Mouse (Mus musculus) lung, postnatal 4 days (tissue): ENCODE measurements around the gene Abcb8.

Experiments used
- DNase-seq, 2 experiments: peaks; one replicate each; pipeline ENCODE4 v3.0.0; 2021

The Abcb8 gene

DNA sequence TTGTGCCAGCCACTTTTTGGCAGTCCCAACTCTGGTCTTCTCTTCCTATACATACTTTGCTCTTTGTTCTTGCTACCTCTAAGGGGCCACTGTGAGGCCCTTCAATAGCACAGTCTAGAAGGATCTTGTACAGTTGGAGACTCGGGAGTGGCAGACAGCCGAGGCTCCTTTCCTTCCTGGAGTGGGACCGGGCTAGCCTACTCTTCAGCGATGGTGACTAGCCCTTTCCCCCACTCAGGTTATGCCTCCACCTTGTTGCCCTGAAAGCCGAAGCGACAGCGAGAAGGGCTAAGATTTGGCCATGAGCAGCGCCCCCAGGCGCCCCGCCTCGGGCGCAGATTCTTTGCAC lies 33.8 kb downstream of the Abcb8 start:
- DNase-seq = no peak

DNA sequence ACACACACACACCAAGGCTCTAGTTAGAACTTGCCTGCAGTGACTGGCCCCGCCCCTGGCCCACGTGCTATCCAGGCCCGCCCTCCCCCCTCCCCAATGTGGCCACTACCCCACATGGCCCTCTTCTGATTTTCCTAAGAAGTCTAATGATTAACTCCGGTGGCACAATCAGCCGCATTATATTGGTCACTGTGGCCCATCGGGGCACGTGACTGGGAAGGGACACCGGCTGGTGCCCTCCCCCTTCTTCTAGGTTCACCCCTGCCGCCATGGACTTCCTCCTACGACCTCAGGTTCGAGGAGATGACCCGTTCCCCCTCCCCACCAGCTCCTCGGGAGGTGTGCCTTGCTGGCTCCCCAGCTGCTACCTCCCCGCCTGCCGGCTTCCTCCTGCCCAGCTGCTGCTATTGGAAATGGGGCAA lies 34.5 kb downstream of the Abcb8 start:
- peak; percentile 58 to 79 for DNase-seq

DNA sequence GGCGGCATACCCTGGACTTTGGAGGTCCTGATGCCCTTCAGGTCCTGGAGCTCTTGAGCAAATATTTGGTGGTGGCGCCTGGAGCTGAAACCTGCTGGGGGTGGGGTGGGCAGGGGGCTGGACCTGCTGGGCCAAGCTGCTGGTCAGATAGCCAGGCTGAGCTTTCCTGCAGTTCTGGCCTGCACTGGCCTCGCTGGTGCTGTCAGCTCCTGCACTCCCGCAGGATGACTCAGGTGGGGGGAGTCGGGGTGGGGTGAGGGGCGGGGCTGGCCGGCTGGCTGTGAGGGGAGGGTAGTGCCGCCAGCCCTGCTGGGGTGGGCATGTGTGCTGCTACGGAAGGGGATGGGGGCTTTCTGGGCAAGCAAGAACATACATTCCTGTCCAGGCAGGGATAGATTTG lies 35.1 kb downstream of the Abcb8 start:
- DNase-seq = no peak

DNA sequence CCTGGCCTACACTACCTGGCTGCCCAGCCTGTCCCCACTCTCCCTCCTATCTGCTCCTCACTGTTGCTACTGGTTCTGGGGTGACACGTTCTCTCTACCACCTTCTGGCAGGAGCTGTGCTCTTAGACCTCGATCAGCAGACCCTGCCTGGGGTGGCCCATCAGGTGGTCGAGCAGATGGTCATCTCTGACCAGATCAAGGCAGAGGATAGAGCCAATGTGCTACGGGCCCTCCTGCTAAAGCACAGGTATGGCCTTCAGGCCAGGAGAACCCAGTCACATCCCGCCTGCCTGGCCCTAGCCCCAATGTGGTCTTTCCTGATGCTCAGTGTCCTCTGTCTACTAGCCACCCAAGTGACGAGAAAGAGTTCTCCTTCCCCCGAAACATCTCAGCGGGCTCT lies 40.5 kb downstream of the Abcb8 start:
- no peak for DNase-seq

DNA sequence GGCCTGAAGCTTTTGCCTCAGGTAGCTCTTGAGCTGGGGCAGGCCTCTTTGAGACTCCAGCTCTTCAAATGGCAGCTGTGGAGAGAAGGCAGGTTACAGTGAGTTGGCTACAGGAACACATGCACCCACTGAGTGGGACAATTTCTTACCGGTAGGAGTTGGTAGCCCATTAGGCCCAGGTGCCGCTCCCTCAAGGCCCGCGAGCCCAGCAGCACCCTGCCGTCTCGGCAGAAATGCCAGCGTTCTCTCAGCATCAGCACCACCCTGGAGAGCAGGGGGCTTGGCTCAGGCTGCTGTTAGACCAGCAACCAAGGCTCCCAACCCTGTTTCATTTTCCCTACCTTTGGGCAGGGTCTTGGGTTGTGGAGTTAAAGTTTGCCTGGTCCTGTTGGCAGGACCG lies 47.7 kb downstream of the Abcb8 start:
- DNase-seq = no peak

DNA sequence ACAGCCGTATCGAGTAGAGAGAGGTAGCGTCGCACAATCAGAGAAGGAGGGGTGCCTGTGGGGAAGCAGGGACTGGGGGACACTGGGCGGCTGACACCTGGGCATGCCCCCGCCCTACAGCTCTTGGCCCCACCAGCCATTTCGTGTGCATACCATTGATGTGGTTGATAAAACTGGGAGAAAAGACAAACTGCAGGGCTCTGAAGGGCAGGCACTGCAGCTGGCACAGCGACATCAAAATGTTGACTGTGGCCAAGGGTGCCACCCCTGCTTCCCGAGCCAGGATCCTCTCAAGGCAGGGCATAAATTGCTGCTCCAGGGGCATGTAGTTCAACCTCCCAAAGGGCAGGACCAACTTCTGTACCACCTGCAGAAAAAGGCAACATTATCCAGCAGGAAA lies 48.6 kb downstream of the Abcb8 start:
- DNase-seq = no peak

DNA sequence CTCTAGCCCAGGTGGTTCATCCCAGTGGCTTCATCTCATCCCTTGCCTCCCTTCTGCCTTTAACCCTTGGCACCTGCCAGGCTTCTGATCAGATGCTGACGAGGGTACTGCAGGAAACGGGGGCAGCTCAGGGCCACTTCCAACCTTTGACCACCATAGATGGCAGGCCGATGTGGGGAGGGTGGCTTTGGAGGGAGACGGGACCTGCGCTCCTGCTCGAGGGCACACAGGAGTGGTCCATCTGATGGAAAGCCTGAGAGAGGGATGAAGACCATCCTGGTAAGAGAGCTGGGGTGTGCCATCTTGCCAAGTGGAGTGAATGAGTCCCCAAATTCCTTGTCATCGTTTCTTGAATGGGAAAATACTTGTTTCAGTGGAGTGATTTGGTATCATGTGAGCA lies 49.7 kb downstream of the Abcb8 start:
- DNase-seq = no peak

DNA sequence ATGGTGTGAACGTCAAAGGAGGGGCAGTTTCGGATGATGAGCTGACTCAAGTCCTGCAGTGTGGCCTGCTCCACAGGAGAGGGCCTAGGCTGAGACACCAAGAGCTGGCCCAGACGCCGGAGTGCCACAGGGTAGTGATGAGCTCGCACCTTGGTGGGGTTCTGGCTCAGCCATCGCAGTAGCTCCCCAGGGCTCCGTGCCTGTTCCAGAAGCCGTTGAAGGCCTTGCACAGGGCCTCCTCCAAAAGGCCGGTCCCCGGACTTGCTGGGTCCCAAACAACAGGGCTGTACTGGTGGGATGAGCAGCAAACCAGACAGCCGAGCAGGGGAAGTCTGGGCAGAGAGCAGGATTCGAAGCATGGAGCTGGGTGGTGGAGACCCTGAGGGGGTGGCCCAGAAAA lies 50.5 kb downstream of the Abcb8 start:
- DNase-seq = no peak

DNA sequence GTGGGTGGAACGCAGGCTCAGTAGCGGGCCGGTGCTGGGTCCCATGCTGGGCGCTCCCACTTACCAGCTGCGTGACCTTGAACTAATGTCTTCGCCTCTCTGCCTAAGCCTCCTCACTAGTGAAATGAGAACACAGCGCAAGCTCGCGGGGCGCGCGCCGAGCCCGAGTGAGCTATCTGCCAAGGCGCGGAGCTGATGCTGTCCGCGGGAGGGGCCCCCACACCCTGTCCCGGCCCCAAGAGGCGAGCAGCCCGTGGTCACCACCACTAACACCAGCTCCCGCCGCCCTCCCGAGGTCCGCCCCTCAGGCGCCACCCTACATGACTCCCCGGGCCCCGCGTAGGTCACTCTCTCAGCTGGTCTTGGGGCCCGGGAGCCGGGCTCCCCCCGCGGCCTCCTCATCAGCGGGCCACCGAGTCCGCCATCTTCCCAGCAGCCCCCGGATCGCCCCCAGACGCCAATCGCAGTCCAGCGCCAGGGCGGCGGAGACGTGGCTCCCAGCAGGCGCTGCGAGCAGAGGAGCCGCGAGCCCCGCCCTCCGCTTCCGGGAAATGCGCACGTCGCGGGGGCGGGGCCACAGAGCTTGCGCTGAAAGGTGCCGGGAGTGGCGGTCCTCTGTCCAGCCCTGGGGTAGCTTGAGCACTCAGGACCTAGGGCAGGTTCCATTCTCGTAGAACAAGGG lies 51.4 kb downstream of the Abcb8 start, which contains the start of gene Fastk:
Fastk (minus strand) TSS at position 542 of the 682 bp plus-strand sequence.
- DNase-seq = peak; percentile 94 to 96

DNA sequence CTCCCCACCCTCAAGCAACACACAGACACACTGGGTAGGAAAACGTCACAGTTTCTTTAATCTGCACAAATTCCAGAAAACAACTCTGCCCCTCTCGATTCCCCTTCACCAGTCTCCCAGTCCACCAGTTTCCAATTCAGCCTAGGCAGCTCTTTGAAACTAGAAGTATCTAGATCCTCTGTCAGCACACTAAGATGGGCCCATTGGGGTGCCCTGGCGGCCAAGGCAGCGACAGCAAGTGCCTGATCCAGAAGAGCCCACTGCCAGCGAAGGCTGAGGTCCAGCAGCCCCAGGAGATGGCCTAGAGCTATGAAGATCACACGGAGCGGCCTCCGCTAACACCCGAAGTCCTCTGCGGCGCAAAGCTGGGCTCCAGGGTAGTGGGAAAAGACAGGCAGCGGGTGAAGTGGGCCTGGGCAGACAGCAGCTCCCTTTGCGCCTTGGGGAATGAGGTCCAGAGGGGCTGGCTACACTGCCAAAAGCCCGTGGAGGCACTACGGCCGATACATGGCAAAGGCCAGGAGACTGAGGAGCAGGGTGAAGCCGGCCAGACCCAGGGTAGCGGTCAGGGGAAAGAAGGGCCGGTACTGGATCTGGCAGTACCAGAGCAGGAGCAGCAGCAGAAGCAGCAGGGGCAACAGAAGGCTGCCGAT lies 52.1 kb downstream of the Abcb8 start:
- no peak for DNase-seq

DNA sequence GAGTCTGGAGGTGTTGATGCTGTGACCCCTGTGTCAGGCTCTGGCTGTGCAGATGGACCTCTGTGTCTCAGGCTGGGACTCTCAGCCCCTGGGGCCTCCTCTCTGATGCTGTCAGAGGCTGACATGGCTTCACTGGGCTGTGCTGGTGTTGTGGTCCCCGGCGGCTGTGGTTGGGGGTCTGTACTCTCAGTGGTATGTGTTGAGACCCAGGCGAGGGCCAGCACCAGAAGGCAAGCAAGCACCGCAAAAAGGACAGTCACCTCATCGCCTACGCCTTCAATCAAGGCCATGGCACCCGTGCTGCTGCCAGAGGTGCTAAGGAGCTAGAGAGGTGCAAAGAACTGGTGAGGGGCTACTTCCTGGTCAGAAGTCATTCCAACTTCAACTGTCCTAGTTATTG lies 53.2 kb downstream of the Abcb8 start:
- no peak for DNase-seq

DNA sequence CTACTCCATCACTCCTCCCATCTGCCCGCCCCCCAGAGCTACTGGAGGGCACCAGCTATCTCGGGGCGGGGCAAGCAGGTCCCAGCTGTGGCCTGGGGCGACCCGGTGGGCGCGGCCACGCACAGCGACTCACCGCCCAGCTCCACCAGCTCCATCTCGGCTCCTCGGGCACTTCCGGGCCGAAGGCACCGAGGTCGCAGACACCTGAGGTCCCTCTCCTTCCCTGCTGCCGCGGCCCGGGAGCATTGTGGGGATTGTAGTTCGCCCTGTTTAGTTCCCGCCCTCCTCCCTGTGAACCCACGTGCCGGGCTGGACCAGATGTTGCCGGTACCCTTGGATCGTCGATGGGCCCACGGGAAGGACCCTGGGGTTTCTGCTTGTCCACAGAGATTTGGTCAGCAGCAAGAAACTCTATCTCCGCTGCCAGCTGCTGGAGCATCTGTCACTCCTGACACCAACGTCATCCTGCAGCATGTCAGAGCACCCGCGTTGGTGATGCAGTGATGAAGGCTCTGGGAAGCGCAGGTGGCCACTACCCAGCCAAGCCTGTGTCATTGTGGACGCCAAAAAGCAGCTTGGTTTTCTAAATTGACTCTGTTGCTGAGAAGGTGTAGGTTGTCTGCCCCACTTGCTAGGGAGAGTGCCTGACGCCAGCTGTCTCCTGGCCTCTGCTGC lies 54.3 kb downstream of the Abcb8 start, which contains the start of gene Tmub1:
Tmub1 (minus strand) TSS at position 231 of the 675 bp plus-strand sequence.
- peak; percentile 88 to 92 for DNase-seq

DNA sequence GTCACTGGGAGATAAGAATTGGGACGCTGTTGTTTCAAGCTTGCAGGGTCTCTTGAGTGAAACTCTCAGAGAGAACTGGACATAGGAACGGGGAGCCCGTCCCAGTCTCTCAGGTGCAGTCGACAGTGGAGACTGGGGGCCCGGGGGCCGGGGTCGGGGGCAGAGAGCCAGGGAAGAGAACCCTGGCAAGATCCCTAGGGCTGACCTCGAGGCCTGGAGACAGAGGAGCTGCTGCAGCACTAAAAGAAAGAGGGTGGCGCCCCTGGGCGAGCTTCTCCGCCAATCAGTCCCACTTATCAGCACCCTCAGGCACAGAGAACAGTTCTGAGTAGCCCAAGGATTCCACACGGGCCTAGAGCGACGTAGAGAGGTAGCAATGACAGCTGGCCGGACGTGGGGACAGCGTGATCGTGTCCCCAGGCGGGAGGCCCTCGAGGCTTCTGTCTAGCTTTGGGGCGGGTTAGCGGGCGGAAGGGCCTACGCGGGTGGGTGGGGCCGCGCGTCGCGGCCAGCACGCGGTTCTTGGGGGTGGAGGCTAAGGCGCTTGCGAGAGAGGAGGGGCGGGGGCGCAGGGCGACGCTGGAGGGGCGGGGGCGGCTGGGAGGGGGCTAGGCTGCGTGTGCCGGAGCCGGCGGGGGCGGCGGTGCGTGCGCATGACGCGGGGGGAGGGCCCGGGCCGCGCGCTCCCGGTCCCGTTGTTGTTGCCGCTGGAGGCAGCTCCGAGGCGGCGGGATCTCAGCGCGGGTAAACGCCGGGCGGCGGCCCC lies 58.0 kb downstream of the Abcb8 start:
- DNase-seq = peak; percentile 90 to 95

DNA sequence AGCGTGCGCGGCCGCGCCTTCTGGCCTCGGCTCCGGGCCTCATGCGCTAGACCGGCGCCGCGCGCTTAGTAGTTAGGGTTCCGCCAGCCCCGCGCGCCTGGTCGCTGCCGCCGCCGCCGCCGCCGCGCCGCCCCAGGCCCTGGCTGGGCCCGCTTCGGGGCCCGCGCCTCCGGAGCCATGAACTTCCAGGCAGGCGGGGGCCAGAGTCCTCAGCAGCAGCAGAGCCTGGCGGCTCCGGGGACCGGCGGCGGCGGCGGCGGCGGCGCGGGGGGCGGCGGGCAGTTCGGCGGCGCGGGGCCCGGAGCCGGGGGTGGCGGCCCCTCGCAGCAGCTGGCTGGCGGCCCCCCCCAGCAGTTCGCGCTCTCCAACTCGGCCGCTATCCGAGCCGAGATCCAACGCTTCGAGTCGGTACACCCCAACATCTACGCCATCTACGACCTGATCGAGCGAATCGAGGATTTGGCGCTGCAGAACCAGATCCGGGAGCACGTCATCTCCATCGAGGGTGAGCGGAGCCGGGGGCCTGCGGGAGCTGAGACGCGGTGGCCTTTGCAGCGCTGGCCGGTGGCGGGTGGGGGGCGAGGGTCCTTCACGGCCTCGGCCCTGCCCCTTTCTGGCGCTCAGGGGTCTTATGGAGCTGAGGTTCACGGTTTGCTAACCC lies 58.7 kb downstream of the Abcb8 start, which contains the start of gene Agap3:
Agap3 (plus strand) TSS at position 148 of the 661 bp plus-strand sequence.
- DNase-seq = peak in 1 of 2 experiments; percentile 54

DNA sequence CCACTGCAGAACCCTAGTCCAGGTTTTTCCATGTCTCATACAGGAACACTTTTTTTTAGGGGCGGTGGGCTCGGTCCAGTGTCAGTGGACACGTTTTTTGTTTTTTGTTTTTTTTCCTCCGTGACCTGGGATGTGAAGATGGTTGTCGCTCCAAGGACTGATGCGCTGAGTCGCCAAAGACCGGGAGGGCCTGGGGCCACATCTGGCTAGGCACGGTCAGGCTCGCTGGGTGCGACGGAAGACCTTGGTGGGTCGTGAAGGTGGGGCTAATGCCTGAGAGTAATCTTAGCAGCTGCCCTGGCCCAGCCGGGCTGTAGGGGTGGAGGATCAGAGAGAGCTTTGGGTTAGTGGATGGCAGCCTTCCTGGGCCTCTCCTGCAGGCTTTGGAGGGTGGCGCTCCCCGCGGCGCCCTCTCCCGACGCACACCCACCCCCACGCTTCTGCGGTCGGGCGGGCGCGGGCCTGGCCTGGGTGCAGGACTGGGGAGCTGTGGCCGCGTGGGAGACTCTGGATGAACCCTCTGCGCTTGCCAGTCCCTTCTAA lies 59.3 kb downstream of the Abcb8 start:
- DNase-seq = peak; percentile 45 to 54

DNA sequence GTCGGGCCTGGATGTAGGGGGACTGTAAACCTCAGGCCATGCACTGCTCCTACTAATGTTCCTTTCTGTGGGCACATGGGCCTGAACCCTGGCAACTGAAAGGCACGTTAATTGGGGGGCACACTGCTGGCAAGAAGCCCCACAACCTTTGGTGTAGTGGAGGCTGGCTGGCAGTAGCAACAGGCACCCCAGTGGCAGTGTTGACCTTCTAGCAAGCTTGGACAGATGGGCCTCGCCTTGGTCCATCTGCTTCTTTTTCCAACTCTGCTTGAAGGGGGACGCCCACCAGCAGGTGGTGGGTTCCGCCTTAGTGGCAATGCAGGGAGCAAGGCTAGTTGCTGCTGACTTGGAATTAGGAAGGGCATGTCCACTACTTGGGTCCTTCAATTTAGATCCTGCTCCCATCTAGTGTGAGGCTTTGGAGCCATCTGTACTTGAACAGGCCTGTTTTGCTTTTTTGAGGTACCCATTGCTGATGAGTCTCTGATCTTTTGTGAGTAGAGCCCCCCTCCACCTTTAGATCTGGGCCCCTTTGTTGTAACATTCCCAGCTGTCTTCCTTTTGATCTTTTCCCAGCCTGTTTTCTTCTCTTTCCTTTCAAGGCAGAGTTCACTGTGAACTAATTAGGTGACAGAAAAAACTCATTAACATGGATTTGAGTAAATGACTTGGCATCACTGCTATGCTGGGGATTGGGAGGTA lies 60.0 kb downstream of the Abcb8 start:
- DNase-seq = no peak

DNA sequence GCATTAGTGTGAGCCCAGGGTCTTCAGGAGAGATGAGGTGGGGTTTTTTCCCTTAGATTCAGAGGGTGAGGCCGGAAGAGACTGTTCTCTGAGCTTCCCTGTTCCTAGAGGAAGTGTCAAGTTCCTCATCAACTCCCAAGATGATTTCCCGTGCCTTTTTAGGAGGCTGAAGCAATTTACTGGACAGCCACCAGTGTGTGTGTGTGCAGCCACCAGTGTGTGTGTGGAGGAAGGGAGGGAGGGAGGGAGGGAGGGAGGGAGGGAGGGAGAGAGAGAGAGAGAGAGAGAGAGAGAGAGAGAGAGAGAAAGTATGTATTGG lies 60.5 kb downstream of the Abcb8 start:
- DNase-seq = no peak

DNA sequence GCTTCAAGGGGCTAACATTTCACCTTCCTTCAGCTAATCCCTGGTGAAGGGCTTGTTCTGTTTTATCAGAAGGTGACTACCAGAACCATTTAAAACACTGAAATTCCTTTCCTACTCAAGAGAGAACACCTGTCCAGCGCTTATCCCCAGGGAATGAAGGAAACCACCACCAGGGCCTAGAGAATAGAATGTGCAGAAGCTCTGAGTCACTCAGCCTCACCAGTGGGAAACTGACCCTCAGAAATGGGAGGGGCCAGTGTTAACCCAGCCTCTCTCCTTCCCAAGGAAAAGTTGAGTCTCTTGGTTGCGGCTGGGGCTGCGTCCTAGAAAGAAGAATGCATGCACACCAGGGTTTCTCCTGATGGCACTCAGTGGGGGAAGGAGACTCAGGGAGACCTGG lies 61.6 kb downstream of the Abcb8 start:
- no peak for DNase-seq

DNA sequence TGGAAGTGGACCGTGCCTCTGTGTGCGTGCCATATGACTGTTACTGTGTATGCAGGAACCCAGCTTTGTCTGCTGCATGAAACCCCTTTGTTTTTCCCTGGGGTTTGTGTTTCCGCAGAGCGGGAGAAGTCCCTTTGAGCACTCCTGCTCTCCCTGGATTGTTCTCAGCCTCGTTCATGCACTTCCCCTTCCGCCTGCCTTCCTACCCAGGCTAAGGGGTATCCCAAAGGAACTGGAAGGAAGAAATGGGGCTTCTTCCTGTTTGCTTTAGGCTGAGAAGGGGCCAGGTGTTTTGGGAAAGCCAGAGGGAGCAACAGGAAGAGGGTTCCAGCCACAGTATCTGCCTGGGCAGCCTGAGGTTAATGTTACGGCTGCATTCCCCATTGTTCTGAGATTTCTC lies 62.1 kb downstream of the Abcb8 start:
- no peak for DNase-seq
